Mouse (Mus musculus) left cerebral cortex, adult 2 months (tissue): ENCODE measurements around the gene Gm42669. TPM values are rescaled to one million over a fixed set of nuclear protein-coding genes. Genes with fewer than 3 reads are reported as not detected.

Experiments
- DNase-seq, 2 experiments: peaks; one replicate each; pipeline ENCODE4 v3.0.0; 2021 to 2022; ENCODE audit warnings: low spot score in 2 of 2, mixed read lengths in 1 of 2; ENCODE audit errors: extremely low spot score in 1 of 2
- H3K27ac ChIP-seq: fragments of 200-600 bp; 2 replicates; pipeline ENCODE4 v1.8.1; 2022
- H3K4me3 ChIP-seq: fragments of 200-600 bp; 2 replicates; pipeline ENCODE4 v1.8.1; 2022
- CTCF ChIP-seq: fragments of 200-600 bp; IDR thresholded peaks from 2 replicates; pipeline ENCODE4 v1.8.1; 2022; ENCODE audit warnings: antibody characterized with exemption, mild to moderate bottlenecking, moderate library complexity
- intact Hi-C: fragments of 180-260 bp; cut with DNase I; formaldehyde crosslinking; loops from one replicate; pipeline ENCODE4 v1.15.1; 2025
- total RNA-seq, 2 experiments: library from RNA; stranded (reverse); gene quantifications; 2 replicates each; pipeline ENCODE4 v1.2.3; 2021

The Gm42669 gene
- total RNA-seq, 2 experiments from 2014 or later, result 0.18 to 0.42 TPM

- DNase-seq, result no peak
- H3K27ac ChIP-seq, result no peak overlapping the region
- intact Hi-C loops, result loop anchor here (5.0 kb wide), 2 partner anchors 161 to 191 kb away; partner anchors contain the start of gene Btbd8
- H3K4me3 ChIP-seq, result peak overlapping the region; percentile 98
- no peak for TF ChIP-seq CTCF
These were observed 91.0 kb downstream of the Gm42669 start for GRCm38 (mm10) chr5:107598380-107598779.

- peak; percentile 94 for TF ChIP-seq CTCF
- intact Hi-C loops, result loop anchor here (5.0 kb wide), 1 partner anchor 281 kb away; no protein-coding TSS in a partner anchor
- peak; percentile 52 to 55 for DNase-seq
- Histone ChIP-seq H3K4me3 (no peak overlapping the region), H3K27ac (no peak overlapping the region)
These were observed 103.8 kb downstream of the Gm42669 start for GRCm38 (mm10) chr5:107611224-107611623.

GRCm38 (mm10) chr5:107617986-107618385 is 110.6 kb downstream of the Gm42669 start:
- intact Hi-C loops, result no loop called here
- H3K4me3 ChIP-seq, result no peak overlapping the region
- TF ChIP-seq CTCF, result no peak
- no peak for DNase-seq
- no peak overlapping the region for H3K27ac ChIP-seq

- intact Hi-C loops, result no loop called here
- no peak overlapping the region for H3K27ac ChIP-seq
- no peak for TF ChIP-seq CTCF
- DNase-seq, result no peak
- H3K4me3 ChIP-seq, result no peak overlapping the region
These were observed 113.9 kb downstream of the Gm42669 start for GRCm38 (mm10) chr5:107621327-107621726.

Other genes with a start within 250 kb of the Gm42669 start
- 10 to 100 TPM; 10.8 to 11.3 TPM for gene Tgfbr3, start 218.0 kb upstream of the Gm42669 start, total RNA-seq
- 10 to 100 TPM; 13.2 to 17.7 TPM for gene Brdt, start 176.5 kb upstream of the Gm42669 start, total RNA-seq
- 10 to 100 TPM; 81.8 to 92.1 TPM for gene Ephx4, start 104.9 kb upstream of the Gm42669 start, total RNA-seq
- gene Lpcat2b, start 76.1 kb upstream of the Gm42669 start, total RNA-seq, result under 1 TPM in 1 of 2 experiments, not detected in 1; 0.33 TPM
- gene Btbd8, start 69.6 kb upstream of the Gm42669 start, total RNA-seq, result 100 to 1,000 TPM; 161 to 177 TPM
- 1 to 10 TPM in 1 of 2 experiments, under 1 TPM in 1; 0.68 to 1.3 TPM for gene 1700028K03Rik, start 27.1 kb downstream of the Gm42669 start, total RNA-seq
- gene Rpap2, start 89.8 kb downstream of the Gm42669 start, total RNA-seq, result 10 to 100 TPM; 22.4 to 23.5 TPM
- 10 to 100 TPM; 22.4 TPM for gene Glmn, start 90.3 kb downstream of the Gm42669 start, total RNA-seq
- not detected for gene Gfi1, start 218.4 kb downstream of the Gm42669 start, total RNA-seq